Mouse (Mus musculus): ENCODE measurements at regions not wholly inside any gene's neighbourhood (a gene's known extent, or its start where the extent isn't known, plus 50 kb on each side); places are given as distances from the start of the nearest gene placed in this dataset.

DNA sequence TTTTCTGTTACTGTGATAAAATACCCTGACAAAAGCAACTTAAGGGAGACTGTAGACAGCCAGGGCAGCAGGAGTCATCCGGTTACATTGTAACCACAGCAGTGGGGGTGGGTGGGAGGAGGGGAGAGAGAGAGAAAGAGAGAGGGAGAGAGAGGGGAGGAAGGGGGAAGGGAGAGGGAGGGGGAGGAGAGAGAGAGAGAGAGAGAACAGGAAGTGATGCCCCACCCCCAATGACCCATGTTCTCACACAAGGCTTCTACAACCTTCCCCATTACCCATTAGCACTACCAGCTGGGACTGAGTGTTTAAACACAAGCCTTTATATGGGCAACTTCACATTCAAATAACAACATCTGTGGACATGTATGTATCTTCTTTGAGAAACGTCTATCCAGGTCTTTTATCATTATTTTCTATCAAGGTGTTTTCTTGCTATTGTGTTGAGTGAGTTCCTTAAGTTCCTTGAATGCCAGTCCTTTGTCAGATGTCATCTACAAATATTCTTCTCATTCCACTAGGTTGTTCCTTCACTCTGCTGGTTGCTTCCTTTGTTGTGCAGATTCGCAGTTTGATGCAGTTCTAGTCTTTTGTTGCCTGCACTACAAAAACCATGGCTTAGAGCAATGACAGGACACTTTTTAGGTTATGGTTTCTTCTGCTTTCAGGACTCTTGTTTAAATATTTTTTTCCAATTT is 274.7 kb upstream of the Ddx18 start:
- no peak for DNase-seq

DNA sequence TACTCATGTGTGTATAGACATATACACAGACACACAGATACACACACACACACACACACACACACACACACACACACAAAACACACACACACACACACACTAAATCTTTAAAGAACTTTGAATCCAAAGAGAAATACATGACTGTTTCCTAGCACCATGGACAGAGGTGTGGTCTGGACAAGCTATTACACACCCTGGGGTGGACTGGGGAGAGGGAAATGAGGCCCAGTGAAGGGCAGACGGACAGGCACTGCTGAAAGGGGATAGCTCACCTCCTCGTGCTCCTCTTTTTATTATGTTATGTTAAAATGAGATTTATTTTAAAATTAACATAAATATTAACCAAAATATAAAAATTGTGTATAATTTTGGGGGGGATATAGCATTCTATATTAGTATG is 265.8 kb upstream of the Ddx18 start:
- DNase-seq = no peak

DNA sequence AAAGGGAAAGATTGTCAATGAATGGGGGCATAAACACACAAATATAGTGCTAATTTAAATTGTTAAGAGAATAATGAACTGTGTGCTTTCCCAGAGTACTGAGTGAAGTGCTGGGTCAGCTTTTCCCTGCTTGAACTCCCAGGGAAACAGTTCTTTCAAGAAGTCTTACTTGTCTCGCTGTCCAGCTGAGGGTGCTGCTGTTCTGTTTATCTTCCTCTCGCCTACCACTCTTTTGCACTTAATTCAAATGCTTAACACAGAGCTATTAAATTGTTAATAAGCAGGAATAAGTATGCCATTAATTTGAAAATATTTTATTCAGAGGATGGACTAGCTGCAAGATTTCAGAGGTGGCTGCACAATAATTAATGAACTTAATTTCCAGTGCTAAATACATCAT is 262.5 kb upstream of the Ddx18 start:
- DNase-seq = peak in 1 of 2 experiments; percentile 4

DNA sequence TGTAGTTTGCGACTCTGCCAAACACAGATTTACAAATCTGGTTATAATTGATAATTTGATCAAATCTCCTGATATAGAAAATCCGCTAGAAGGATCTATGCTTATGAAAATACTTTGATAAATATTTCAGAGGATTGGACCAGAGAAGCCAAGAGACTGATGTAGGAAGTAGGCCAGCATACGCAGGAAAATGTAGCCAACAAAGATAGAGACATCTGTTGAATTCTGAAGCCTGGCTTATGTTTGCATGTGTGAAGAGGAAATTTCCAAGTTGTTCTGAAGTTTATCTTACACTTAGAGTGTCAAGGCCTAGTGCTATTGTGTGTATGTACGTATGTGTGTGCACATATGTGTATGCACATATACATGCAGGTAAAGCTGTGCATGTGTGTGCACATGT is 255.2 kb upstream of the Ddx18 start:
- DNase-seq = no peak

DNA sequence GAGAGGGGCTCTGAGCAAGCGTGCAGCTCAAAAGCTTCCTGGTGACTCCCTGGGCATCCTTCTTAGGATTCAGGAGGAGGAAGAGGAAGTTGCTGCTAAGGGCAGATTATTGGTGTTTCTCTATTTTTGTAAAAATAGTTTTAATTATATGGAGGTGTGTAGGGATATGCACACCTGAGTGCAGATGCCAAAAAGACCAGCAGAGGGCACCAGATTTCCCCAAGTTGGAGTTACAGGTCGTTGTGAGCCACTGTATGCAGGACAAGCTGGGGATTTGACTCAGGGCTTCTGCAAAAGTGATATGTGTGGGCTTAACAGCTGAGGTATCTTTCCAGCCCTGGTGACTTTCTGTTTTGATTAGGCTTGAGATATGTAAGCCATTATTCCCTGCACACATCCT is 235.5 kb upstream of the Ddx18 start:
- no peak for DNase-seq

DNA sequence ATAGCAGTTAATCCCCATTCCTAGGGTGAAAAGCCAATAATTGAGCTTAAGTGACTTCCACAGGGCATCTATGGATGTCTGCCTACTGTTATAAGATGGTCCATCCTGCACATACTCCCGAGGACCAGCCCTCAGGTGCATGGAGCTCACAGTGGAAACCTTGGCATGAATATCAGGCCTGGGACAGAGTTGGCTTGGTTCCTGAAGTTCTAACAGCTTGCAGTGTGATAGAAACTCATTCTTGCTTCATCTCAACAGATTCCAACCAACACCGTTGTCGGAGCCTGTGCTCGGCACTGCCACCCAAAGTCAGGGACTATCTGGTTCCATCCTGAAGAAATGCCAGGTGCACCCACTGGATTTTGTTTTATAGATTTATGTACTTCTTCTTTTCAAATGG is 234.7 kb upstream of the Ddx18 start:
- no peak for DNase-seq

DNA sequence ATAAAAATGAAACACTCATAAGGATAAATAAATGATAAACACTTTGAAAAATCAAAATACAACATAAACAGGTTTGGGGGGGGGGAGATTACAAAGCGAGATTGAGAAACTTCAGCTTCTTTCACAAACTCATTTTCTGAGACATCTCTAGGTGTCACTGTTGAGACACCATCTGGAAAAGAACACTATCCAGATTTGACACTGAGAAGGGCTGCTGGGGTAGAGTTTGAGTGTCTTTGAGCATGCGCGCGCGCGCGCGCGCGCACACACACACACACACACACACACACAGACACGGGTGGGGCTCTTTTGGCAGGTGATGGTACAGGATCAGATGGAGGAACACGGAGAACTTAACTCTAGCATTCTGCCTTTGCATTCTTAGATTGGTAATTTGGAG is 230.7 kb upstream of the Ddx18 start:
- DNase-seq = no peak

DNA sequence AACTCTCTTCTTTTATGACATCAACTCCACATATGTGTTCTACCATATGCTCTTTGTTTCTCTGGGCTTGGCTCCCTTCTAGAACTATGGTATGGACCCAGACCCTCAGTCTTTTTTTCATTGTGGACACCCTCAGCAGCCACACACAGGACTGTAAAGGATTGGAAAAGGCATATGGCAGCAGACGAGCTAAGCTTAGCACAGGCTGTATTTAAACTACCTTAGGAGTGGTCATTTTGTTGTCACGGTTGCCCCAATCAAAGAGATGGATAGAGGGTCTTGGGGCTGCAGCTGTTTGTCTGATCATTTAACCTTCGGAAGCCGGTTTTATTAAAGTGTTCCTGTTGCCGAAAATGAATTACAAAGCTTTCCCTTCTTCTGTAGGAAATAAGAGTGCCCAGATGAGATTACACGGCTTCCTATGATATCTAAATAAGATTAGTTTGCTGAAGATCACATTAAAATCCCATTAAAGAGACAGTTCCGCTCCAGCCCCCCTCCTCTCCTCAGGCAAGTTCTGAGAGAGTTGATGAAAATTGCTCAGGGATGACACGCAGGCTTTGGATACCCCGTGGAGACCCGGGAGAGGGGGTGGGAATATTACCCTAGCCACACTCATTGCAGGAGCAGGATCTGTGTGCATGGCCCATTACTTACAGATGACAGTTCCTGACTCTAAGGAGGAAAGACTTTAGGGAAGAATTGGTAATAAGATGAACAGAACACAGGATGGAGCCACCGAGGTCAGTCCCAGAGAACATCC is 227.4 kb upstream of the Ddx18 start:
- DNase-seq = no peak

DNA sequence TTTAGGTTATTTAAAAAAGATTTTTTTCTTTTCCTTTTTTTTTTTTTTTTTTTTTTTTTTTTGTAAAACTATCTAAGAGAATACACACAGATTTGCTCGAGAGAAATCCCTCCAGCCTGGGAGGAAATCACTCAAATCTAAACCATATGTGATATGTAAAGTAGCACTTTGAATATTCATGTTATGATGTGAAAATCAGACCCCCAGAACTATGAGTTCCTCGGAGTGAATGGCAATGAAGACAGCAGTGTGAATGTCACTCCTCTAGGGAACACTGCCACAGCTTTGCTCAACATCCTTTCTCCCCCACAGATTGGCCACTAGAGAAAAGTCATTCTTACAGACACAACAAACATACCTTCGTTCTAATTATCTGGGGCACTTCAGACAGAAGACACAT is 217.8 kb upstream of the Ddx18 start:
- no peak for DNase-seq

DNA sequence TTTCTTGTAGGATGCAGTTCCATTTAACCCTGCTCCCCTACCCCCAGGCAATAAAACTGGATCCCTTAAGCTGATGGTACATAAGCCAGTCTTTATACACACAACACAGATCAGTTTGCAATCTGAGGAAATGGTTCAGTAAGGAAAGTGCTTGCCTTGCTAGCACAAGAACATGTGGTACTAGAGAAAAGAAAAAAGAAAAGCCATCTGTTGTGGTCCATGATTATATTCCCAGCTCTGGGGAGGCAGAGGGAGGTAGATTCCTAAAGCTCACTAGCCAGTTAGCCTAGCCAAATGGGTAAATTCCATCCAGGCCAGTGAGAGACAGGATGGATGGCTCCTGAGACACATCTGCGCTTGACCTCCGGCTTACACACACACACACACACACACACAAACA is 206.2 kb upstream of the Ddx18 start:
- no peak for DNase-seq

DNA sequence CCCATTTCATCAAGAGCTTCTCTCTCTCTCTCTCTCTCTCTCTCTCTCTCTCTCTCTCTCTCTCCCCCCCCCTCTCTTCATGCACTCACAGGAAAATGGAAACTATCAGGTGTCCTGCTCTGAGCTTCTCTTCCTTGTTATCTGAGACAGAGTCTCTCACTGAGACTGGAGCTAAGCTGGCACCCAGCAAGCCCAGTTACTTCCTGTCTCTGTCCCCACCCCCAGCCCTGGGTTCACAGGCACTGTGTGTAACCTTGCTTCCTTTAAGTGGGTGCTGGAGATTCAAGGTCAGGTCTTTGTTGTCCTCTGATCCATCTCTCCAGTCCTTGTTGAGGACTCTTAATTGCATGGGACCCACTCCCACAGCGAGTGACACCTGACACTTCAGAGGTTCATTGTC is 203.7 kb upstream of the Ddx18 start:
- DNase-seq = no peak

DNA sequence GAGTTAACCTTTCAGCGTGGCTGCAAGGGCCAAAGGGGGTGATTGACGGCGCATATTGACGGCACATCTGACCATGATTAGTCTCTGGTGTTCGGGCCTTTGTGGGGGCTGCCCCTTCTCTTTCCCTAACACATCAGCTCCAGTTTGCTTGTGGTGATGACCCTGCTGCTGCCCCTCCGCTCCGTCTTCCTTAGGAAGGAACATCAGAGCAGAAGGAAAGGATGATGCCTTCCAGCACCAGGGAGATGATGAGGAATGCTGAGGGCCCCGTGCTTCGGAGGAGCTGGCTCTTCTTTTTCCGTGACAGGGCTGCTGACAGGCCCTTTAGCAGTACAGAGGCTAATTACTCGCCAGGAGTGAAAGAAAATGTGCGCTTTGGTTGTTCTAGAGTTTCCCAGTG is 203.1 kb upstream of the Ddx18 start:
- DNase-seq = no peak

DNA sequence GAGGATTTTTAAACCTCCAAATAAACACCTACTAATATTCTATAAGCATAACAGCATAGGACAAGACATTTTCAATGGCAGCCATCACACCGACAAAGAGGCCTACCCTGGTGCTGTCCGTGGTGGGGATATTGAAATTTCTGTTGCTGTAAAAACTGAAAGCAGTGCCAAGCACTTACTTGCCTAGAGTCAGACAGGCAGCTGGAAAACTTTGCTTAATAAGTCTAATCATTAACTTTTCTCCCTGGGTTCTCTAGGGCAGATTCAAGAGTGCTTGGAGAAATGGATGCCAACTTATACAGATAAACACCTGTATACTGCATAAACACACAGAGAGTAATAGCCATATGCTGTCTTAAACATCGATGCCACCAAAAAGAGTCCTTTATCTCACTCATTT is 192.3 kb upstream of the Ddx18 start:
- no peak for DNase-seq

DNA sequence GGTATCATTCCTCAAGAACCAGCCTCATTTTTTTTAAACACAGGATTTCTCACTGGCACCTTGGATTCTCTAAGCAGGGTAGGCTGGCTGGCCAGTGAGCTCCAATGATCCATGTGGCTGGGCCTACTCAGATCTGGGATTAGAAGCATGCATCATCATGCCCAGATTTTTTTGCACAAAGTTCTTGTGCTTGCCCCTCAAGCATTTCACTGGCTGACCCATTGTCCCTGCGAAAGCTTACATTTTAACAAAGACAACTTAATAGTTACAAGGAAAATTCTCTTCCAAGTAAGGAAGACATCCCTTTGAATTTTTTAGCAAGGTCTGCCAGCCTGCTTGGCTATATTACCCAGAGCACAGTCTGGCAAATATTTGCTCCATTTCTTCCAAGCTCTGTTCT is 177.4 kb upstream of the Ddx18 start:
- DNase-seq = no peak

DNA sequence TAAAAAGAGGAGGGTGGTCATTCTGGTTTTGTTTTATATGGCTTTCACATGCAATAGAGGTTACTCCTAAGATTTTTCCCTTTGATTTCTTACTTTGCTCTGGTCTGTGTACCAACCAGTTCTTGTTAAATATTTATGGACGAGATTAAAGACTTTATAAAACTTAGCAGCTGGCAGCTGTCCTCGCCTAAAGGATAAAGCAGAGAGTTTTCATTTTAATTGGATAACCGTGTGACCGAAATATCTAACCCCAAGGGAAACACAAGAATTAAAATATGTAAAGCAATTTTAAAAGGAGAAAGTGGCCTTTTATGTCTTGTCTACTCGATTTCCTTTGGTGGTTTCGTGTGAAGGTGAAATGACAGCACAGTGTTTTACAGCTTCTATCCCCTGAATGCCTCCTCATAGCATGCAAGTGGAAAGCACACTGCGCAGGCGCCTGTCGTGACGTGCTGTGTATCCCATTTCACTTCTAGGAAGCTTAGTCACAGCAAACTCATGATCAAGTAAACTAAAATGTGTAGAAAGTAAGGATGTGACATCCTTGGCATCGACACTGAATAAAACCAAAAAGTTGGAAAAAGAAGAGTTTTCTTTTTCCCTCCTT is 167.4 kb upstream of the Ddx18 start:
- no peak for DNase-seq

DNA sequence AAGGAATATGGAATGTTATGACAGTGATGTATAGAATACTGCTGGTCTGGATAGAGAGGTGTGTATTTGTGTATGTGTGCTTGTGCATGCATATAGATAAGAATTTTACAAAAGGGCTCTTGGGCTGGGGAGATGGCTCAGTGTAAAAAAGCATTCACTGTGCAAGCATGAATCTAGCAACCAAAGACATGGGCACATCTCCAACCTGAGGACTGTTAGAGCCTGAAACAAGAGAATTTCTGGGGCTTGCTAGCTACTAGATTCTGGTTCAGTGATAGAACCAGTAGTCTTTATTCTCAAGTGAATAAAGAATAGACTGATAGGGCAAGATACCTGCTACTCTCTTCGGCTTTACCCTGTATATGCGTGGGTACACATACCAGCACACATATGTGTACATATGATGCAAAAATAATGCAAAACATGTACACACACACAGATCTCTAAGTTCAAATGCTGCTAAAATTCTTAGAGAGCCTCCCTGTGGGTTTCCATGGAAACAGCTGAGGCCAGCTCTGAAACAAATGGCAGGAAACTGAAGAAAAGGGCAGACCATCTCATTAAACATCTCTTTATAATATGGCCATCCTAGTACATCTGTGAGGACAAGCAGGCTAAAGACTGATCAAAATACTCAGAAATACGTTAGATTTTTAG is 166.8 kb upstream of the Ddx18 start:
- no peak for DNase-seq

DNA sequence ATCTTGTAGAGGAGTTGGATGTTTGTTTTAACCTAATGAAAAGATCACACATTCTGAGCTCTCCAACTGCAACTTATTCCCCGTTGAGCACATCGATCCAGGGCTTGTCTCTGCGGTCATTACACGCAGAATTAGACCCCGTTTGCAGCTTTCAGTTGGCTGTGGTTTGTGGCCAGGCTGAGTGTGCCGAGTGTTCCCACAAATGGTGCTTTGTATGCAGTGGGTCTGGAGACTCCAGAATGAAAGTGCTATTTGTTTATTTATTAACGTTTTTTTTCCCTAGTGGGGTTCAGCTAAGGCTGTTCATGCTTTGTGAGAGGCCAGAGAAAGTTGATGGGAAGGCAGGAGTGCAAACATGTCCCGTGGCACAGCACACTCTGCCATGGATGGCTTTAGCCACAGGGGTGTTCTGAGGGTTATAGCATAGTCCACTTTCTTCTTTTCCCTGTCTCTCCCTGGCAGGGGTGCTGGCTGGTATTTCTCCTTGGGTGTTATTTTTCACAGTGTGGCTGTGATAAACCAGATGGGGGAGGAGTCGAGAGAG is 141.6 kb upstream of the Ddx18 start:
- DNase-seq = no peak

DNA sequence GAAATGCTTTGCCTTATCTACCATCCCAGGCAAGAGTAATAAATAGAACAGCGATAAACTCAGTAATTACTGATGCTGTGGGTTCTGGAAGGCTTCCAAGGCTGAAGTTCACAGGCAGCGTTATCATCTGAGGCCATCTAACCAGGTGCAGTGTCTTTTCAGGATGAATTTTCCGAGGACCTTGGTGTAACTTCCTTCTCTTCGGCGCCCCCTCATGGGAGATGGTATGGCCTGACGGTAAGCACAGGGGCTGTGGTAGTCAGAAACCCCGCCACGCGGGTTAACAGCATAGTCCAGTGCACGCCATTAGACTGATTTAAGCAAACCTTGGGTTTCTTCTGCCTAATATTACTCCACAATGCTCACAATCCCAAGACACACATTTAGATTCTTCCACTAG is 140.5 kb upstream of the Ddx18 start:
- no peak for DNase-seq

DNA sequence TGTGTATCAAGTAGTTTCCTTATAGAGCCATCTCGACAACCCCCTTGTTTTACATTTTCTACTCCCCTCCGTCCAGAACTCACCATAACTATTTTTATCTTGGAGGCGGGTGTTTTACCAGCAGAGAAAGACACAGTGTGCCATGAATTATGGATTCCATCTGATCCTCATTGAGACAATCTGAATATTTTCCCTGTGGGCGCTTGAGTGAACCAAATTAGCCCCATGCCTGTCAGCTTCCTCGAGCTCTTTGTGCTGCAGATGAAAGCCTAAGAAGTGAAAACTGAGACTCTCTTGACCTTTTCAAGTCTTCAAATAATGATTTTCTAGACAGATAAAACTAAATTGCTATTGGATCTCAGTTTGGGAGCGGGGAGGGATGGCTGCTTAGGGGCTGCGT is 134.0 kb upstream of the Ddx18 start:
- no peak for DNase-seq

DNA sequence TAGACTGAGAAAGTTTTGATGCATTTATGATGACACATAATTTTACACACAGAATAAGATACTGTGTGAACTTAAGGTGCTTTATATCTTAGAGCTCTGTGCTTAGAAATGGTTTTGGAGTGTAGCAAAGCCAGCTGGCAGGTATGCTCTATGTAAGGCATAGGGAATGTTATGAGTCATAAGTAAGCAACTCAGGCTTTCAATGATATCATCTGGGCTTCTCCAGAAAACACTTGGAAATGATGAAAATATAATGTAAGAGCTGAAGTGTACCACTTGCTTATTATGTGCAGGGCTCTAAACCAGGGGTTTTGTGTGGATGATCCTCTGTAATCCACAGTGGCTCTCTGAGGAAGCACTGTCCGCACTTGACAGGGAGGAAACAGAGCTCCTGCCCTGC is 86.1 kb upstream of the Ddx18 start:
- no peak for DNase-seq

DNA sequence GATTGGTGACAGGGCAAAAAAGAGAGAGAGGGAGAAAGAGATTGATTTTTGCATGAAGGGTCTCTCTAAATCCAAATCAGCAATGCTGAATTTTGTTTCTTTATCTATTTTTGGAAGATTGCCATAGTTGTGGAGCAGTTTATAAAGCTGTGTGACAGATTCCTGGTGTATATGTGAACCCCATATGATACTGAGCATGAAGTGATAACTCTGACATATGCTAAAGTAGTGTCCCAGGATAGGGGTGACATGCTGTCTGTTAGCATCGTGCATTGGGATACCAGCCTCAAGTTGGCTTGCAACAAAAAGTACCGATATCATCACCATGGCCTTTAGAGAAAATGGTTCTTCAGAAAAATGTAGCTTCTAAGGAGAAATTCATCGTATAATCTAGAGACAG is 82.3 kb upstream of the Ddx18 start:
- no peak for DNase-seq

DNA sequence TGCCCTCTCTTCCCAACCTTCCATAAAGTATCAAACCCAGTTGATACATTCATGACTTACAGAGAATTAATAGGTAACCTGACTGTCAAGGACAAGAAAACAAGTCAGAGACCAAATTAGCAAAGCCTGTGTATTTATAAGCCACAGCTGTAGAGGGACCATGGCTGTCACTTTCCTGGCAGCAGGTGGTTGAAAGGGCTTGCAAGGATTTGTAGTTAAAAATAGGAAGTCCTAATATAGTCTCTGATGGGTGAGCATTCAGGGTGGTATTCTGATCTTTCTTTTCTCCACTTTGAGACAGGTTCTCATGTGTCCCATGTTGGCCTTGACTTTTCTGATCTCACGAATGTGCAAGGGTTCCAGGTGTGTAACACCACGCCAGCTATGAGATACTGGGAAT is 63.7 kb upstream of the Ddx18 start:
- no peak for DNase-seq

DNA sequence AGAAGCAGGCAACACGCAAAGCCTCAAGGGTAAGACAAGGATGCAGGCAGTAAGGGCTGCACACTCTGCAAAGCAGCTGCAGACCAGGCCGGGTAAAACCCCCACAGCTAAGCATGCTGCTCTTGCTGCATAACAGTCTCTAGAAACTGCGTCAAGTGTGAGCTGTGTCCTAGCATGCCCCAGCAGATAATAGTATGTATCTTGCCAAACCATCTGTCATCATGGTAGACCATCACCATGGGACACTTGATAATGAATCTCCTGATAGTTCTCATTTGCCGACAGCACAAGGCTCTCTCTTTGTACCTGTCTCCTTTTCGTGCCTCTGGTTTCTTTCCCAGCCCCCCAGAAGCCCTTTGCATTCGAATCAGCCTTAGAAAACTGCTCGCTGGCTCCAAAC is 52.5 kb upstream of the Ddx18 start:
- no peak for DNase-seq

DNA sequence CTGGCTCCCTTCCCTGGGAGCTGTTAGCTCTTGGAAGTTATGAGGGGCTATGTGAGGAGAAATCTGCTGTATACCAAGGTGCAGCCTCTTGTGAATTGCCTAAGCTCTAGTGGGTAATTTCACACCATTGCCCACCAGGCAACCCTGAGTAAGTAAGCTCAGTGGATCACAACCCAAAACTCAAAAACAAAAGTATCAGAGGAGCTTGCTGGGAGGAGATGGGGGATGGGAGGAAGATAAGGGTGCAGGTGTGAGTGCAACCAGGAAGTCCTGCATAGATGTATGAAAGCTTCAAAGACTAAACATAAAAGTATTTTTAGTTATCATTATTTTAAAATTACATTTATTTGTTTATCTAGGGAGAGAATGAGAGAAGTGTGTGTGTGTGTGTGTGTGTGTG is 50.8 kb upstream of the Ddx18 start:
- no peak for DNase-seq
